Mouse (Mus musculus) thymus, adult 18-20 months (tissue): Measurements from ENCODE around the gene Vmn1r91.
"Not testable (repeated sequence)": the region's sequence is repeated elsewhere in the genome, so short reads cannot be mapped to it uniquely, and the experiment has no call there.

Experiments
- DNase-seq, 2 experiments: peaks; one replicate each; pipeline ENCODE4 v3.0.0; 2022; ENCODE audit warnings: mixed read lengths in 2 of 2

Vmn1r91 gene

DNA sequence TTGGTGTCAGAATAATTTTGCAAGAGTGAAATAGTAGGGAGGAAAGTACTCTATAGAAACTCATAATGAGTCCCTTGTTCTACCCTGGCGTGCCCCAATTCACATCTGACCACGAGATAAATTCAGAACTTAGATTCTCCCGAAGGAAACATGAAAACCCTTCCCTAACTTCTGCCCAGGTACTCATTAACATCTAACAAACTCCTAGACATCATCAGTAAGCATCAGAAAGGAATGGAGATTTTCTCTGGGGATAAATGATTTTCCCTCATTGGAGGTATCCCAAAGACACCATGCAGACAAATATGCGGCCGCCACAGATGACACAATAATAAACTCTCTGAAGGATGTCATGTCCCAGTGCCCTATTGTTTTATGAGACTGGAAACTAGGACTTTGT is at the start of gene Vmn1r91:
TSS of gene Vmn1r91 (plus strand) at position 301 of the 400 bp plus-strand sequence.
- not testable (repeated sequence) for DNase-seq

DNA sequence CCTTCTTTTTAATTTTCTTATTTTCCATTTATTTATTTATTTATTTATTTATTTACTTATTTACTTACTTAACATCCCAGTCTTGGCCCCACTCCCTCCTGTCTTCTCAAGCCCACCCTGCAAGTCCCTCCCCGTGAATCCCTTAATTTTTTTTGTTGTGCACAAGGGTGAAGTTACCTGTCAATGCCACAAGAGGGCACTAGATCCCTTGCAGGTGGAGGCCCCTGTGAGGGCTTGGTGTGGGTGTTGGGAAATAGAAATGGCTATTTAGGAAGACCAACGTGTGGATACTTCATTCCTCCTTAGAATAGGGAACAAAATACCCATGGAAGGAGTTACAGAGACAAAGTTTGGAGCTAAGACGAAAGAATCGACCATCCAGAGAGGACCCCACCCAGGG is 35.4 kb upstream of the Vmn1r91 start:
- not testable (repeated sequence) for DNase-seq

DNA sequence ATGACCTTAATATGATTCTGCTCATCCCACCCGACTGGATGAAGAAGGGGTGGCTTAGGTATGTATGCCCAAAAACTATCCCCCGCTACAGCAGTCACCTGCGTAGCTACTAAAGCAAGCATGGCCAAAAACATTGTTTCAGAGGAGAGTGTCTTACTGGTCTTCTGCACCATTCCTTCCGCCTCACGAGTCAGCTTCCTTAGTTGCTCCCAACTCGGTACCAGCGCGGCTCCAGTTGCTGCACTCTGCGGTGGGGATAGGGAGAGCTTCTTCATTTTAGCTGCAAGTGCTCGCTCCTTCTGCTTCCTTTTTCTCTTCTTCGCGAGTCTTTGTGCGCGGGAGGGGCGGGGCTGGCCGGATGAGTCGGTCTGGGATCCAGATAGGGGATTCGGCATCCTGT is 21.4 kb upstream of the Vmn1r91 start:
- not testable (repeated sequence) for DNase-seq

DNA sequence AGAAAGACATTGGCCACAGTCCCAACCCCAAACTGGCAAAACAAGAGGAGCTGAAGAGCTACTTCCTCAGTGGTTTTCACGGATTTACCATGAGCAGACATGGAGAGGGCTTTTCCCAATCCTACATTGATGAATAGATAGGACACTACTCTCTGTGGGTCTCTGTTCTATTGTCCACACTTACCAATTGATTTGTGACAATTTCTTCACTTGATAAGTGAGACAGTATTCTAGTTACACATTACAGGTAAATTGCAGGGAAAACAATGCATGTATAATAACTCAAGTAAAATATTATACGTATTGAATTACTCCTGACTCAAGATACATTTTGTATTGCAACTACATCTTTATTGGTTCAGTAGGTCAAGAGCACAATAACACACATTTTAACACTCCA is 23.0 kb downstream of the Vmn1r91 start, which contains the start of gene Gm16442:
TSS of gene Gm16442 (minus strand) at position 101 of the 400 bp plus-strand sequence.
- DNase-seq, result not testable (repeated sequence)

DNA sequence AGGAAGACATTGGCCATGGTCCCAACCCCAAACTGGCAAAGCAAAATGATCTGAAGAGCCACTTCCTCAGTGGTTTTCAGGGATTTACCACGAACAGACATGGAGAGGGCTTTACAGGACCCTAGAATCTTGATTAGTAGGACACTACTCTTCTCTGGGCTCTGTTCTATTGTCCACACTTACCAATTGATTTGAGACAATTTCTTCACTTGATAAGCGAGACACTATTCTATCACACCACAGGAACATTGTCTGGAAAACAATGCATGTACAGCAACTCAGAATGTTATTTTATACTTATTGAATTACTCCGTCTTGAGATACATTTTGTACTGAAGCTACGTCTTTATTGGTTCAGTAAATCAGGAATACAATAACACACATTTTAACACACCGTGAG is 39.5 kb downstream of the Vmn1r91 start, which contains the start of gene Vmn1r93:
TSS of gene Vmn1r93 (minus strand) at position 101 of the 400 bp plus-strand sequence.
- DNase-seq, result not testable (repeated sequence)
